Mouse (Mus musculus): ENCODE measurements around the gene Slc15a4.

DNA sequence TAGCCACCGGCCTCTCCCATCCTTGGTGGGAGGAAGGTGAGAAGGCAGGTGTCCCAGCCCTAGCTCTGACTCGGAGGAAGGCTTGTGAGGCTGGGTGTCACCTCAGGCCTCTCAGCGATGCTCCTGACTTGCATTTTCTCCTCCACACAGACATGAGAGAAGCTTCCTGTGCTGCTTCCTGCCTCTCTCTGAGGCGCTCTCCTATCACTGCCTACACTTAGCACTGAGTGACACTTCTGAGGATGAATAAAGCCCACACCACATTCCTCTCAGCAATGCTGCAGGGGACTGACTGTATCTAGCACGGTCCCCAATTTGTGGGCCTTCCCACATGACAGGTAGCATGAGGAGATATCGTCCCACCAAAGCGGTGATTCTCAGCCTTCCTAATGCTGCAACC, 35.8 kb downstream of the Slc15a4 start:
- no peak for TF ChIP-seq EP300 (IDR thresholded peaks at IDR 0.05; ENCODE audit: low read depth in 1 of 2, low read length in 2 of 2)
- TF ChIP-seq MAFK (IDR thresholded peaks at IDR 0.05; ENCODE audit: borderline replicate concordance, low read depth, low read length) = no peak
- TF ChIP-seq CTCF (IDR thresholded peaks at IDR 0.05 in 2 of 3, conservative IDR thresholded peaks at IDR 0.05 in 1 of 3; ENCODE audit: control insufficient read depth in 1 of 3, insufficient read depth in 1 of 3, low read depth in 2 of 3, low read length in 3 of 3, poor library complexity in 1 of 3, severe bottlenecking in 1 of 3) = no peak
- no peak for TF ChIP-seq MYB (IDR thresholded peaks at IDR 0.05; ENCODE audit: low read depth, low read length)

Data from MEL (cell line).